Mouse (Mus musculus): ENCODE results near the gene Hnrnpk. TPM values are rescaled to one million over a fixed set of nuclear protein-coding genes. Genes with fewer than 3 reads are reported as not detected.
A peak's percentile ranks its signal among the peaks of the same experiment; 100 is the strongest.
"Not testable (repeated sequence)": the region's sequence is repeated elsewhere in the genome, so short reads cannot be mapped to it uniquely, and the experiment has no call there.

The Hnrnpk gene
- polyA plus RNA-seq (2015; fragmentation: Nextera tagmentation; extraction: Ambion mirVana), result 1,360 and 1,372 TPM in 2 replicates

- H3K4me1 ChIP-seq (ENCODE audit: control insufficient read depth, insufficient read depth, low read length); H3K9me3 ChIP-seq (replicated peaks; ENCODE audit: control insufficient read depth, low read length); H3K36me3 ChIP-seq (ENCODE audit: control insufficient read depth, insufficient read depth, low read length); ATAC-seq (ENCODE audit: insufficient read depth, low FRiP score); H3K27me3 ChIP-seq (ENCODE audit: control insufficient read depth, insufficient read depth, low read length): not testable (repeated sequence)
- peak within 1 kb of the TSS; percentile 52 for H3K4me2 ChIP-seq (ENCODE audit: low read depth, low read length)
- 4% methylated on average over 16 of the region's 17 CpGs for WGBS
- H3K27ac ChIP-seq (ENCODE audit: low read length), result peak within 1 kb of the TSS; percentile 99
- H3K9ac ChIP-seq (ENCODE audit: low read length), result peak within 1 kb of the TSS; percentile 96
- peak within 1 kb of the TSS; percentile 96 for H3K4me3 ChIP-seq (replicated peaks; ENCODE audit: low read length)
These were observed at the start of gene Hnrnpk for GRCm38 (mm10) chr13:58403243-58403642. Hnrnpk (minus strand) TSS chr13:58403343.

- Histone ChIP-seq H3K9ac (ENCODE audit: low read length) (no peak overlapping the region), H3K9me3 (replicated peaks; ENCODE audit: control insufficient read depth, low read length) (no peaks in the 10 kb centered on the region), H3K4me2 (ENCODE audit: low read depth, low read length) (no peak overlapping the region), H3K27ac (ENCODE audit: low read length) (no peak overlapping the region), H3K4me1 (ENCODE audit: control insufficient read depth, insufficient read depth, low read length) (0 out of 2 replicates have a peak, but pooled peaks cover 4% of the 10 kb centered on the region), H3K36me3 (ENCODE audit: control insufficient read depth, insufficient read depth, low read length) (no peaks in the 10 kb centered on the region), H3K27me3 (ENCODE audit: control insufficient read depth, insufficient read depth, low read length) (0 out of 2 replicates have a peak, but pooled peaks cover 10% of the 10 kb centered on the region), H3K4me3 (replicated peaks; ENCODE audit: low read length) (no peak overlapping the region)
- no peak for ATAC-seq (ENCODE audit: insufficient read depth, low FRiP score)
- 66% methylated on average over 4 of the region's 4 CpGs for WGBS
These were observed 49.1 kb upstream of the Hnrnpk start for GRCm38 (mm10) chr13:58452246-58452645.

- Histone ChIP-seq H3K36me3 (ENCODE audit: control insufficient read depth, insufficient read depth, low read length) (no peaks in the 10 kb centered on the region), H3K9me3 (replicated peaks; ENCODE audit: control insufficient read depth, low read length) (no peaks in the 10 kb centered on the region), H3K9ac (ENCODE audit: low read length) (no peak overlapping the region), H3K4me3 (replicated peaks; ENCODE audit: low read length) (no peak overlapping the region), H3K4me1 (ENCODE audit: control insufficient read depth, insufficient read depth, low read length) (no peaks in the 10 kb centered on the region), H3K27ac (ENCODE audit: low read length) (no peak overlapping the region), H3K4me2 (ENCODE audit: low read depth, low read length) (no peak overlapping the region), H3K27me3 (ENCODE audit: control insufficient read depth, insufficient read depth, low read length) (0 out of 2 replicates have a peak, but pooled peaks cover 10% of the 10 kb centered on the region)
- ATAC-seq (ENCODE audit: insufficient read depth, low FRiP score), result no peak
- 76% methylated on average over 22 of the region's 22 CpGs for WGBS
These were observed 47.5 kb upstream of the Hnrnpk start for GRCm38 (mm10) chr13:58450459-58451182.

- 70% methylated on average over 2 of the region's 2 CpGs for WGBS
- no peak overlapping the region for H3K27ac ChIP-seq (ENCODE audit: low read length)
- no peak overlapping the region for H3K4me2 ChIP-seq (ENCODE audit: low read depth, low read length)
- H3K9me3 ChIP-seq (replicated peaks; ENCODE audit: control insufficient read depth, low read length), result no peaks in the 10 kb centered on the region
- no peak for ATAC-seq (ENCODE audit: insufficient read depth, low FRiP score)
- no peaks in the 10 kb centered on the region for H3K4me1 ChIP-seq (ENCODE audit: control insufficient read depth, insufficient read depth, low read length)
- H3K9ac ChIP-seq (ENCODE audit: low read length), result no peak overlapping the region
- H3K27me3 ChIP-seq (ENCODE audit: control insufficient read depth, insufficient read depth, low read length), result no peaks in the 10 kb centered on the region
- H3K4me3 ChIP-seq (replicated peaks; ENCODE audit: low read length), result no peak overlapping the region
- no peaks in the 10 kb centered on the region for H3K36me3 ChIP-seq (ENCODE audit: control insufficient read depth, insufficient read depth, low read length)
These were observed 43.4 kb upstream of the Hnrnpk start for GRCm38 (mm10) chr13:58446541-58446940.

- H3K9me3 ChIP-seq (replicated peaks; ENCODE audit: control insufficient read depth, low read length), result no peaks in the 10 kb centered on the region
- no peak overlapping the region for H3K9ac ChIP-seq (ENCODE audit: low read length)
- H3K36me3 ChIP-seq (ENCODE audit: control insufficient read depth, insufficient read depth, low read length), result no peaks in the 10 kb centered on the region
- H3K27me3 ChIP-seq (ENCODE audit: control insufficient read depth, insufficient read depth, low read length), result no peaks in the 10 kb centered on the region
- 30% methylated on average over 7 of the region's 7 CpGs for WGBS
- H3K27ac ChIP-seq (ENCODE audit: low read length), result no peak overlapping the region
- no peak overlapping the region for H3K4me3 ChIP-seq (replicated peaks; ENCODE audit: low read length)
- no peak for ATAC-seq (ENCODE audit: insufficient read depth, low FRiP score)
- no peak overlapping the region for H3K4me2 ChIP-seq (ENCODE audit: low read depth, low read length)
- H3K4me1 ChIP-seq (ENCODE audit: control insufficient read depth, insufficient read depth, low read length), result no peaks in the 10 kb centered on the region
These were observed 40.6 kb upstream of the Hnrnpk start for GRCm38 (mm10) chr13:58443787-58444186.

- Histone ChIP-seq H3K4me3 (replicated peaks; ENCODE audit: low read length) (no peak overlapping the region), H3K4me2 (ENCODE audit: low read depth, low read length) (no peak overlapping the region), H3K27me3 (ENCODE audit: control insufficient read depth, insufficient read depth, low read length) (no peaks in the 10 kb centered on the region), H3K9me3 (replicated peaks; ENCODE audit: control insufficient read depth, low read length) (no peaks in the 10 kb centered on the region), H3K27ac (ENCODE audit: low read length) (no peak overlapping the region), H3K9ac (ENCODE audit: low read length) (no peak overlapping the region), H3K36me3 (ENCODE audit: control insufficient read depth, insufficient read depth, low read length) (no peaks in the 10 kb centered on the region), H3K4me1 (ENCODE audit: control insufficient read depth, insufficient read depth, low read length) (no peaks in the 10 kb centered on the region)
- no peak for ATAC-seq (ENCODE audit: insufficient read depth, low FRiP score)
- 61% methylated on average over 4 of the region's 4 CpGs for WGBS
These were observed 40.2 kb upstream of the Hnrnpk start for GRCm38 (mm10) chr13:58443326-58443725.

- Histone ChIP-seq H3K9ac (ENCODE audit: low read length) (no peak overlapping the region), H3K4me2 (ENCODE audit: low read depth, low read length) (no peak overlapping the region), H3K27me3 (ENCODE audit: control insufficient read depth, insufficient read depth, low read length) (no peaks in the 10 kb centered on the region), H3K27ac (ENCODE audit: low read length) (no peak overlapping the region), H3K4me1 (ENCODE audit: control insufficient read depth, insufficient read depth, low read length) (no peaks in the 10 kb centered on the region), H3K36me3 (ENCODE audit: control insufficient read depth, insufficient read depth, low read length) (no peaks in the 10 kb centered on the region), H3K4me3 (replicated peaks; ENCODE audit: low read length) (no peak overlapping the region), H3K9me3 (replicated peaks; ENCODE audit: control insufficient read depth, low read length) (no peaks in the 10 kb centered on the region)
- 66% methylated on average over 2 of the region's 2 CpGs for WGBS
- ATAC-seq (ENCODE audit: insufficient read depth, low FRiP score), result no peak
These were observed 36.6 kb upstream of the Hnrnpk start for GRCm38 (mm10) chr13:58439716-58440115.

GRCm38 (mm10) chr13:58423061-58423660 is 20.0 kb upstream of the Hnrnpk start:
- Histone ChIP-seq H3K4me2 (ENCODE audit: low read depth, low read length) (no peak overlapping the region), H3K27me3 (ENCODE audit: control insufficient read depth, insufficient read depth, low read length) (no peaks in the 10 kb centered on the region), H3K4me1 (ENCODE audit: control insufficient read depth, insufficient read depth, low read length) (no peaks in the 10 kb centered on the region), H3K27ac (ENCODE audit: low read length) (no peak overlapping the region), H3K4me3 (replicated peaks; ENCODE audit: low read length) (no peak overlapping the region), H3K9ac (ENCODE audit: low read length) (no peak overlapping the region), H3K9me3 (replicated peaks; ENCODE audit: control insufficient read depth, low read length) (no peaks in the 10 kb centered on the region), H3K36me3 (ENCODE audit: control insufficient read depth, insufficient read depth, low read length) (no peaks in the 10 kb centered on the region)
- WGBS, result 48% methylated on average over 10 of the region's 10 CpGs
- ATAC-seq (ENCODE audit: insufficient read depth, low FRiP score), result peak; percentile 25; the same call in 1 of the 2 replicates

GRCm38 (mm10) chr13:58422242-58422641 is 19.1 kb upstream of the Hnrnpk start:
- Histone ChIP-seq H3K9me3 (replicated peaks; ENCODE audit: control insufficient read depth, low read length) (no peaks in the 10 kb centered on the region), H3K36me3 (ENCODE audit: control insufficient read depth, insufficient read depth, low read length) (no peaks in the 10 kb centered on the region), H3K4me1 (ENCODE audit: control insufficient read depth, insufficient read depth, low read length) (no peaks in the 10 kb centered on the region), H3K9ac (ENCODE audit: low read length) (no peak overlapping the region), H3K27me3 (ENCODE audit: control insufficient read depth, insufficient read depth, low read length) (no peaks in the 10 kb centered on the region), H3K4me3 (replicated peaks; ENCODE audit: low read length) (no peak overlapping the region), H3K27ac (ENCODE audit: low read length) (no peak overlapping the region), H3K4me2 (ENCODE audit: low read depth, low read length) (no peak overlapping the region)
- ATAC-seq (ENCODE audit: insufficient read depth, low FRiP score), result no peak
- whole genome bisulfite sequencing, result 62% methylated on average over 4 of the region's 4 CpGs

Measured in stomach, embryonic 16.5 days (tissue).